Mouse (Mus musculus): ENCODE results near the gene Cep250. TPM values are rescaled to one million over a fixed set of nuclear protein-coding genes. Genes with fewer than 3 reads are reported as not detected.

The Cep250 gene
- polyA plus RNA-seq, 1 experiment from 2014 or later: 19.2 TPM

- Histone ChIP-seq H3K9ac (no peak overlapping the region), H3K4me3 (no peak overlapping the region), H3K27me3 (replicated peaks) (no peaks in the 10 kb centered on the region), H3K4me1 (no peaks in the 10 kb centered on the region), H3K27ac (no peak overlapping the region), H3K9me3 (no peaks in the 10 kb centered on the region), H3K36me3 (replicated peaks) (peaks cover 68% of the 10 kb centered on the region), H3K4me2 (no peak overlapping the region)
- WGBS: 87% methylated on average over 5 of the region's 5 CpGs
- no peak for ATAC-seq (replicated peaks)
Measured at GRCm38 (mm10) chr2:155979328-155979991, 23.2 kb downstream of the Cep250 start.

DNA sequence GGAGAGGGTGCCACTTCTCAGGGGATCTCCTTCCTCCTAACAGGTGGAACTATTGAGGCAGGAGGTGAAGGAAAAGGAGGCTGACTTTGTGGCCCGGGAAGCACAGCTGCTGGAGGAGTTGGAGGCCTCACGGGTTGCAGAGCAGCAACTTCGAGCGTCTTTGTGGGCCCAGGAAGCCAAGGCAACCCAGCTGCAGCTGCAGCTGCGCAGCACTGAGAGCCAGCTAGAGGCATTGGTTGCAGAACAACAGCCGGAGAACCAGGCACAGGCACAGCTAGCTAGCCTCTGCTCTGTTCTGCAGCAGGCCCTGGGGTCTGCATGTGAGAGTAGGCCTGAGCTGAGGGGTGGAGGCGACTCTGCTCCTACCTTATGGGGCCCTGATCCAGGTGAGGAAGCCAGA lies 29.5 kb downstream of the Cep250 start:
- Histone ChIP-seq H3K9me3 (no peaks in the 10 kb centered on the region), H3K27ac (no peak overlapping the region), H3K36me3 (replicated peaks) (peaks cover 67% of the 10 kb centered on the region), H3K4me2 (no peak overlapping the region), H3K4me3 (no peak overlapping the region), H3K27me3 (replicated peaks) (no peaks in the 10 kb centered on the region), H3K9ac (no peak overlapping the region), H3K4me1 (no peaks in the 10 kb centered on the region)
- 95% methylated on average over 7 of the region's 7 CpGs for WGBS
- no peak for ATAC-seq (replicated peaks)

DNA sequence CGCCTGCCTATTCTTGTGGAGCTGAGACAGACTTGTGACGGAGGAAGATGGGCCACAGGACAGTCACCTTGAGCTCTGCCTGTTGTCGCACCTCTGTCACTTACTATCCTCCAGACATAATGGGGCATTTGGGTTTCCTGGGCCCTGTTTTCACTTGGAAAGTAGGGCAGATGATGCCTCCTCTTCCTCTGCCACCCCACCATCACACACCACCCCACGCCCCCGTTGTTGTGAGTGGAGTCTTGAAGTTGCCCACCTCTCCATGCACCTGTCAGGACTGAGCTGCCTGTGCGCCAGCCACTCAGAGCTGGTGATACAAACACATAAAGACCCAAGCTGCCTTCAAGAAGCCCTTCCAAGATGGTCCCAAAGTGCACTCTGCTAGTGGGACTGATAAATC lies 30.9 kb downstream of the Cep250 start:
- Histone ChIP-seq H3K9ac (no peak overlapping the region), H3K9me3 (no peaks in the 10 kb centered on the region), H3K4me3 (no peak overlapping the region), H3K36me3 (replicated peaks) (peaks cover 66% of the 10 kb centered on the region), H3K27me3 (replicated peaks) (no peaks in the 10 kb centered on the region), H3K27ac (no peak overlapping the region), H3K4me1 (no peaks in the 10 kb centered on the region), H3K4me2 (no peak overlapping the region)
- 97% methylated on average over 6 of the region's 6 CpGs for WGBS
- no peak for ATAC-seq (replicated peaks)

- no peaks in the 10 kb centered on the region for H3K4me1 ChIP-seq
- peaks cover 61% of the 10 kb centered on the region for H3K36me3 ChIP-seq (replicated peaks)
- no peak overlapping the region for H3K9ac ChIP-seq
- 71% methylated on average over 4 of the region's 4 CpGs for WGBS
- H3K27ac ChIP-seq: no peak overlapping the region
- ATAC-seq (replicated peaks): no peak
- no peak overlapping the region for H3K4me3 ChIP-seq
- H3K9me3 ChIP-seq: no peaks in the 10 kb centered on the region
- no peaks in the 10 kb centered on the region for H3K27me3 ChIP-seq (replicated peaks)
- H3K4me2 ChIP-seq: no peak overlapping the region
Measured at GRCm38 (mm10) chr2:155989085-155989484, 32.8 kb downstream of the Cep250 start.

DNA sequence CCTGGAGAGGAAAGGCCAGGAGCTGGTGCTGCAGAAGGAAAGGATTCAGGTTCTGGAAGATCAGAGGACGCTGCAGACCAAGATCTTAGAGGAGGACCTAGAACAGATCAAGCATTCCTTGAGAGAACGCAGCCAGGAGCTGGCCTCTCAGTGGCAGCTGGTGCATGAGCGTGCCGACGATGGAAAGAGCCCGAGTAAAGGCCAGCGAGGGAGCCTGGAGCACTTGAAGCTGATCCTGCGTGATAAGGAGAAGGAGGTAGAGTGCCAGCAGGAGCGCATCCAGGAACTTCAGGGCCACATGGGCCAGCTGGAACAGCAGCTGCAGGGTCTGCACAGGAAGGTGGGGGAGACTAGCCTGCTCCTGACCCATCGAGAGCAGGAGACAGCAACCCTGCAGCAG lies 34.9 kb downstream of the Cep250 start:
- Histone ChIP-seq H3K9ac (no peak overlapping the region), H3K27me3 (replicated peaks) (no peaks in the 10 kb centered on the region), H3K9me3 (no peaks in the 10 kb centered on the region), H3K27ac (no peak overlapping the region), H3K4me3 (no peak overlapping the region), H3K36me3 (replicated peaks) (peaks cover 60% of the 10 kb centered on the region), H3K4me2 (no peak overlapping the region), H3K4me1 (no peaks in the 10 kb centered on the region)
- 96% methylated on average over 10 of the region's 10 CpGs for WGBS
- ATAC-seq (replicated peaks): no peak

GRCm38 (mm10) chr2:155991863-155992321 lies 35.6 kb downstream of the Cep250 start:
- Histone ChIP-seq H3K27ac (no peak overlapping the region), H3K4me2 (no peak overlapping the region)
- 77% methylated on average over 14 of the region's 14 CpGs for WGBS

GRCm38 (mm10) chr2:156005393-156005792 lies 49.1 kb downstream of the Cep250 start:
- Histone ChIP-seq H3K4me2 (no peak overlapping the region), H3K27me3 (replicated peaks) (no peaks in the 10 kb centered on the region), H3K9ac (no peak overlapping the region), H3K36me3 (replicated peaks) (peaks cover 10% of the 10 kb centered on the region), H3K4me1 (peaks cover 16% of the 10 kb centered on the region), H3K9me3 (no peaks in the 10 kb centered on the region), H3K27ac (no peak overlapping the region), H3K4me3 (no peak overlapping the region)
- no peak for ATAC-seq (replicated peaks)
- 89% methylated on average over 4 of the region's 4 CpGs for WGBS

More at GRCm38 (mm10) chr2:155991863-155992321, 35.6 kb downstream of the Cep250 start:
- H3K27me3 ChIP-seq (replicated peaks): no peaks in the 10 kb centered on the region
- ATAC-seq (replicated peaks): no peak
- H3K9me3 ChIP-seq: no peaks in the 10 kb centered on the region
- peaks cover 60% of the 10 kb centered on the region for H3K36me3 ChIP-seq (replicated peaks)
- no peak overlapping the region for H3K4me3 ChIP-seq
- no peaks in the 10 kb centered on the region for H3K4me1 ChIP-seq
- H3K9ac ChIP-seq: no peak overlapping the region

- Histone ChIP-seq H3K4me3 (peak within 1 kb of the TSS; percentile 98), H3K27ac (peak within 1 kb of the TSS; percentile 82), H3K4me1 (peaks cover 16% of the 10 kb centered on the region), H3K4me2 (peak within 1 kb of the TSS; percentile 82), H3K27me3 (replicated peaks) (no peaks in the 10 kb centered on the region), H3K9ac (peak within 1 kb of the TSS; percentile 97), H3K36me3 (replicated peaks) (peaks cover 31% of the 10 kb centered on the region), H3K9me3 (no peaks in the 10 kb centered on the region)
- peak; percentile 100 for ATAC-seq (replicated peaks)
- WGBS: 0% methylated on average over 43 of the region's 45 CpGs
Measured at GRCm38 (mm10) chr2:156007888-156008532, 51.8 kb downstream of the Cep250 start, which contains the start of the genes 6430550D23Rik and Ergic3. Gene 6430550D23Rik, minus strand, starts transcription at chr2:156007977. Gene Ergic3, plus strand, starts transcription at chr2:156008045.

- Histone ChIP-seq H3K4me1 (no peaks in the 10 kb centered on the region), H3K9me3 (no peaks in the 10 kb centered on the region), H3K9ac (no peak overlapping the region), H3K36me3 (replicated peaks) (peaks cover 50% of the 10 kb centered on the region), H3K27ac (no peak overlapping the region), H3K4me2 (no peak overlapping the region), H3K4me3 (no peak overlapping the region), H3K27me3 (replicated peaks) (no peaks in the 10 kb centered on the region)
- 94% methylated on average over 3 of the region's 3 CpGs for WGBS
- ATAC-seq (replicated peaks): no peak
Measured at GRCm38 (mm10) chr2:156018106-156018505, 61.8 kb downstream of the Cep250 start.

DNA sequence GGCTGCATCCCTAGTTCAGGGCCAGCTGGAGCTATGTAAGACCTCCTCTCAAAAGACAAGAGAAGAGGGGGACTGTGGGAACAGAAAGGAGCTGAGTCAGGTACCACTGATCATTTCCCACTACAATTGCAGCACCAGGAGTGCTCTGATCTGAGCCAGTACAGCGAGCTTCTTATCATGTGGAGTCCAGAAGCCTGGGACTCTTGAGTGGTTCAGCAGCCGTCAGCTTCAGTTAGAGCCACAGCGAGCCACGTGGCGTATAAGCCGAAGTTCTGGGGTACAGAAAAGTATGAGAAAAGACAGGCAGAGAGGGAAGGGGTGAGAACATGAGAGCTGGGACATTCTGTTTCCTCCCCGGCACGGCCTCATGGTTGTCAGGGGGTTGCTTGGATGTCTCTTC lies 65.0 kb downstream of the Cep250 start:
- Histone ChIP-seq H3K4me3 (no peak overlapping the region), H3K27ac (no peak overlapping the region), H3K9ac (no peak overlapping the region), H3K36me3 (replicated peaks) (peaks cover 23% of the 10 kb centered on the region), H3K9me3 (no peaks in the 10 kb centered on the region), H3K4me1 (no peaks in the 10 kb centered on the region), H3K4me2 (no peak overlapping the region), H3K27me3 (replicated peaks) (no peaks in the 10 kb centered on the region)
- WGBS: 92% methylated on average over 8 of the region's 8 CpGs
- ATAC-seq (replicated peaks): no peak

- Histone ChIP-seq H3K27me3 (replicated peaks) (no peaks in the 10 kb centered on the region), H3K4me1 (no peaks in the 10 kb centered on the region), H3K4me3 (no peak overlapping the region), H3K9me3 (no peaks in the 10 kb centered on the region), H3K9ac (no peak overlapping the region), H3K27ac (no peak overlapping the region), H3K36me3 (replicated peaks) (peaks cover 17% of the 10 kb centered on the region), H3K4me2 (no peak overlapping the region)
- ATAC-seq (replicated peaks): no peak
- 88% methylated on average over 2 of the region's 2 CpGs for WGBS
Measured at GRCm38 (mm10) chr2:156021765-156022164, 65.5 kb downstream of the Cep250 start.

DNA sequence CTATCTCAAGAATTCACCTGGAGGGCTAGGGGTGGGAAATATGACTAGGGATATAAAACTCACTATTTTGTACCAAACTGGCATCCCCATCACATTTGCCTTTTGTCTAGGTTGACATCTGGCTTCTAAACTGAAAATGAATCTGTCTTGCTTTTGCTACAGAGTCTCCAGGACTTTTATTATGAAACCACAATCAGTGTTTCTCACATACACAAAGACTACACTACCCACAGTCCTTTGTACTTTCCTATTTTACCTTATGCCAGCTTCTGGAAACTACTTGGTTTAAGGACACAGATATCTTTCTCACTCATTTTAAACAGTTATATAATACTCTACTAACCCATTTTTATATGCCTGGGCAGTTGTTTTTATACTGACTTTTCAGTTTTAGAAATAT lies 69.2 kb downstream of the Cep250 start:
- H3K36me3 ChIP-seq (replicated peaks): no peaks in the 10 kb centered on the region
- ATAC-seq (replicated peaks): no peak
- H3K27me3 ChIP-seq (replicated peaks): no peaks in the 10 kb centered on the region
- no peak overlapping the region for H3K27ac ChIP-seq
- H3K4me1 ChIP-seq: no peaks in the 10 kb centered on the region
- no peaks in the 10 kb centered on the region for H3K9me3 ChIP-seq
- H3K4me2 ChIP-seq: no peak overlapping the region
- no peak overlapping the region for H3K9ac ChIP-seq
- no peak overlapping the region for H3K4me3 ChIP-seq

- no peak for ATAC-seq (replicated peaks)
- no peak overlapping the region for H3K9ac ChIP-seq
- no peaks in the 10 kb centered on the region for H3K36me3 ChIP-seq (replicated peaks)
- H3K27me3 ChIP-seq (replicated peaks): no peaks in the 10 kb centered on the region
- no peak overlapping the region for H3K27ac ChIP-seq
- no peaks in the 10 kb centered on the region for H3K9me3 ChIP-seq
- WGBS: 94% methylated on average over 3 of the region's 3 CpGs
- H3K4me1 ChIP-seq: no peaks in the 10 kb centered on the region
- no peak overlapping the region for H3K4me3 ChIP-seq
- no peak overlapping the region for H3K4me2 ChIP-seq
Measured at GRCm38 (mm10) chr2:156039390-156039789, 83.1 kb downstream of the Cep250 start.

All from midbrain, embryonic 15.5 days (tissue).